Mouse (Mus musculus): ENCODE results near the gene Lhx4.

GRCm38 (mm10) chr1:155693443-155693842 lies 58.0 kb downstream of the Lhx4 start:
- TF ChIP-seq CTCF (IDR thresholded peaks at IDR 0.05; ENCODE audit: control insufficient read depth, insufficient read depth, insufficient read length) (no peak), USF1 (IDR thresholded peaks at IDR 0.05; ENCODE audit: low read depth) (no peak)
